Comparison of ENCODE assay signal across 11 mouse cellular contexts in the genomic region with DNA sequence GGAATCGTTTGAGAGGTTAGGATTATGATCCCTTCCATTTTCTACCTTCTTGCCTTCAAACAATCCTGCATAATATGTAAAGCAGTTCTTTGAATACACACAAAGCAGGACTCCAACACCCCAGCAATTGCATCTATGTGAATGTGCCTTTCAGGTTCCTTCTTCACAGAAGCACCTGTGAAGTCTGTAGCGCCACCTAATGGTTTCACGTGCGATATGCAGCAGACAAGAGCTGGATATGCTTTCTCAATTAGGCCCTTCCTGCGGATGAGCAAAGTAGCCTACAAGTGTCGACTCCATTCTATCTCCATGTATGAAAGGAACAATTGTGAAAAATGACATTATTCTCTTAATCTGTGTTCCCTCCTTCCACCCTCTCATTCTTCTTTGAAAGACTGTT. TPM values are rescaled to one million over a fixed set of nuclear protein-coding genes. Genes with fewer than 3 reads are reported as not detected.
DNase-seq lines count a peak whose midpoint lies in the region; ATAC-seq and TF ChIP-seq lines count a peak whose summit lies in the region.
"Had no signal": no experiment of that assay in that cellular context is flagged by ENCODE, and none has a peak within 500 bp of the region (broad histone marks: within the 10 kb centered on the region; RNA-seq: fewer than 3 reads in every experiment).

No protein-coding gene starts in this region.

- WGBS in forebrain, postnatal 0 days = 47% methylated on average over 6 of the region's 6 CpGs
- WGBS in forebrain, embryonic 16.5 days = 44% methylated on average over 6 of the region's 6 CpGs
- 50% methylated on average over 6 of the region's 6 CpGs for WGBS in lung, embryonic 14.5 days

- no peaks in the 10 kb centered on the region for H3K36me3 ChIP-seq in forebrain, postnatal 0 days (ENCODE audit: insufficient read depth)
- H3K36me3 ChIP-seq in forebrain, embryonic 16.5 days (ENCODE audit: control insufficient read depth, insufficient read depth) = no peaks in the 10 kb centered on the region
- no peaks in the 10 kb centered on the region for H3K36me3 ChIP-seq in lung, embryonic 14.5 days (ENCODE audit: insufficient read depth)
- H3K36me3 ChIP-seq in ES-Bruce4 (ENCODE audit: control insufficient read depth, insufficient read depth, low read length, poor library complexity, severe bottlenecking) = no peaks in the 10 kb centered on the region
- H3K36me3 ChIP-seq: neural tube, embryonic 12.5 days had no signal

- no peak for ATAC-seq in forebrain, postnatal 0 days
- ATAC-seq in forebrain, embryonic 16.5 days = no peak
- ATAC-seq in lung, embryonic 14.5 days (ENCODE audit: insufficient read depth) = no peak

- peak; percentile 24 for DNase-seq in forebrain, postnatal 0 days
- DNase-seq in lung, embryonic 14.5 days = peak; percentile 8
- DNase-seq in lung, postnatal 4 days = no peak
- DNase-seq in induced T-regulatory cell, adult 2 months (ENCODE audit: low read depth) = peak; percentile 16
- DNase-seq in spleen, postnatal 10 days (ENCODE audit: low spot score in 2 of 2) = no peak
- no peak for DNase-seq in frontal cortex, postnatal 10 days (ENCODE audit: low spot score in 2 of 2)

- TF ChIP-seq CTCF in forebrain, postnatal 0 days (IDR thresholded peaks at IDR 0.05; ENCODE audit: low read depth) = peak; percentile 57
- peak; percentile 31 for TF ChIP-seq CTCF in lung, embryonic 14.5 days (IDR thresholded peaks at IDR 0.05; ENCODE audit: low read depth)
- peak; percentile 19 for TF ChIP-seq CTCF in ES-Bruce4 (IDR thresholded peaks at IDR 0.05; ENCODE audit: low read depth, low read length)

- H3K9me3 ChIP-seq in forebrain, postnatal 0 days (ENCODE audit: low read length) = no peaks in the 10 kb centered on the region
- H3K9me3 ChIP-seq in forebrain, embryonic 16.5 days (ENCODE audit: control insufficient read depth, low read length) = no peaks in the 10 kb centered on the region
- no peaks in the 10 kb centered on the region for H3K9me3 ChIP-seq in lung, embryonic 14.5 days (ENCODE audit: low read depth, low read length)
- H3K9me3 ChIP-seq in ES-Bruce4 (replicated peaks; ENCODE audit: control insufficient read depth, insufficient read depth, low read length, poor library complexity, severe bottlenecking) = no peaks in the 10 kb centered on the region
- H3K9me3 ChIP-seq: neural tube, embryonic 12.5 days had no signal

- H3K4me2 ChIP-seq in forebrain, postnatal 0 days (ENCODE audit: low read depth) = no peak overlapping the region
- no peak overlapping the region for H3K4me2 ChIP-seq in forebrain, embryonic 16.5 days (ENCODE audit: low read length)
- H3K4me2 ChIP-seq in lung, embryonic 14.5 days = no peak overlapping the region
- H3K4me2 ChIP-seq: neural tube, embryonic 12.5 days had no signal

- H3K4me1 ChIP-seq in forebrain, postnatal 0 days (ENCODE audit: insufficient read depth) = no peaks in the 10 kb centered on the region
- no peaks in the 10 kb centered on the region for H3K4me1 ChIP-seq in forebrain, embryonic 16.5 days (replicated peaks; ENCODE audit: control insufficient read depth, insufficient read depth, low read length)
- H3K4me1 ChIP-seq in lung, embryonic 14.5 days (ENCODE audit: insufficient read depth) = no peaks in the 10 kb centered on the region
- H3K4me1 ChIP-seq in ES-Bruce4 (ENCODE audit: control insufficient read depth, insufficient read depth, low read length) = no peaks in the 10 kb centered on the region
- H3K4me1 ChIP-seq: neural tube, embryonic 12.5 days had no signal

- H3K4me3 ChIP-seq in forebrain, postnatal 0 days (ENCODE audit: low read depth, low read length) = no peak overlapping the region
- H3K4me3 ChIP-seq in forebrain, embryonic 16.5 days (replicated peaks; ENCODE audit: low read length) = no peak overlapping the region
- no peak overlapping the region for H3K4me3 ChIP-seq in lung, embryonic 14.5 days (ENCODE audit: low read depth, low read length)
- no peak overlapping the region for H3K4me3 ChIP-seq in ES-Bruce4 (ENCODE audit: low read depth, low read length)
- H3K4me3 ChIP-seq: neural tube, embryonic 12.5 days had no signal

- H3K27ac ChIP-seq in forebrain, postnatal 0 days (ENCODE audit: low read depth, low read length) = no peak overlapping the region
- H3K27ac ChIP-seq in forebrain, embryonic 16.5 days (ENCODE audit: low read length) = no peak overlapping the region
- no peak overlapping the region for H3K27ac ChIP-seq in lung, embryonic 14.5 days (ENCODE audit: low read depth)
- H3K27ac ChIP-seq in ES-Bruce4 (ENCODE audit: insufficient read depth, low read length) = no peak overlapping the region
- H3K27ac ChIP-seq: neural tube, embryonic 12.5 days had no signal

- H3K9ac ChIP-seq in forebrain, postnatal 0 days = no peak overlapping the region
- no peak overlapping the region for H3K9ac ChIP-seq in forebrain, embryonic 16.5 days (replicated peaks; ENCODE audit: low read depth, low read length)
- no peak overlapping the region for H3K9ac ChIP-seq in lung, embryonic 14.5 days
- no peak overlapping the region for H3K9ac ChIP-seq in ES-Bruce4 (ENCODE audit: low read depth, poor library complexity, severe bottlenecking)
- H3K9ac ChIP-seq: neural tube, embryonic 12.5 days had no signal

- H3K27me3 ChIP-seq in forebrain, postnatal 0 days (ENCODE audit: insufficient read depth, low read length) = no peaks in the 10 kb centered on the region
- no peaks in the 10 kb centered on the region for H3K27me3 ChIP-seq in forebrain, embryonic 16.5 days (replicated peaks; ENCODE audit: control insufficient read depth, insufficient read depth, low read length)
- H3K27me3 ChIP-seq in lung, embryonic 14.5 days (ENCODE audit: insufficient read depth, low read length) = no peaks in the 10 kb centered on the region
- no peaks in the 10 kb centered on the region for H3K27me3 ChIP-seq in ES-Bruce4 (ENCODE audit: control insufficient read depth, insufficient read depth, low read length, poor library complexity, severe bottlenecking)
- H3K27me3 ChIP-seq: neural tube, embryonic 12.5 days had no signal

- TF ChIP-seq POLR2A in ES-Bruce4 (IDR thresholded peaks at IDR 0.05; ENCODE audit: insufficient read depth, low read length) = no peak

- TF ChIP-seq EP300 in ES-Bruce4 (IDR thresholded peaks at IDR 0.05; ENCODE audit: insufficient read depth, low read depth, low read length) = no peak

RNA-seq across cellular contexts. Expression of a gene that starts 33.9 kb away (rescaled TPM):
- total RNA-seq in forebrain, postnatal 0 days (2014; rRNA removed) = not detected in 2 replicates
- polyA plus RNA-seq in forebrain, postnatal 0 days (2015; fragmentation: Nextera tagmentation; extraction: Ambion mirVana) = not detected in 2 replicates
- polyA plus RNA-seq in forebrain, embryonic 16.5 days (2015; fragmentation: Nextera tagmentation; extraction: Ambion mirVana) = not detected in 2 replicates
- not detected in 2 replicates for polyA plus RNA-seq in lung, embryonic 14.5 days (2014; fragmentation: Nextera tagmentation; extraction: Ambion mirVana)
- polyA plus RNA-seq in ES-Bruce4 (2011; ENCODE audit: insufficient read depth, insufficient read length, low read depth, missing spikeins) = not detected in 2 replicates
- polyA plus RNA-seq: kidney, embryonic 16.5 days; liver, embryonic 16.5 days; neural tube, embryonic 12.5 days had no signal

RNA-seq across cellular contexts. Expression of a gene that starts 56.6 kb away (rescaled TPM):
- total RNA-seq in forebrain, postnatal 0 days (2014; rRNA removed) = 0.05 TPM in 1 of 2 replicates, not detected in the other
- polyA plus RNA-seq in forebrain, postnatal 0 days (2015; fragmentation: Nextera tagmentation; extraction: Ambion mirVana) = not detected in 2 replicates
- not detected in 2 replicates for polyA plus RNA-seq in forebrain, embryonic 16.5 days (2015; fragmentation: Nextera tagmentation; extraction: Ambion mirVana)
- polyA plus RNA-seq in lung, embryonic 14.5 days (2014; fragmentation: Nextera tagmentation; extraction: Ambion mirVana) = not detected in 2 replicates
- not detected in 2 replicates for polyA plus RNA-seq in ES-Bruce4 (2011; ENCODE audit: insufficient read depth, insufficient read length, low read depth, missing spikeins)
- polyA plus RNA-seq: kidney, embryonic 16.5 days; liver, embryonic 16.5 days; neural tube, embryonic 12.5 days had no signal

Comparison
In these comparisons a context has a peak if more than half of its experiments do, and no peak if none do; other contexts are left out.
1. DNase-seq: peak in forebrain, postnatal 0 days (single experiment), lung, embryonic 14.5 days (single experiment) and induced T-regulatory cell, adult 2 months (single experiment); none in lung, postnatal 4 days (0 of 2), spleen, postnatal 10 days (0 of 2) and frontal cortex, postnatal 10 days (0 of 2).
2. Peak in every context shown above with its lines, with median percentiles within 50 percentile points of each other: CTCF ChIP-seq.